ENCODE assay signal across 26 mouse cellular contexts in genomic region chr13:12297777-12298176, GRCm38 (mm10). TPM values are rescaled to one million over a fixed set of nuclear protein-coding genes. Genes with fewer than 3 reads are reported as not detected.
DNase-seq lines count a peak whose midpoint lies in the region; ATAC-seq and TF ChIP-seq lines count a peak whose summit lies in the region.
"Had no signal": no experiment of that assay in that cellular context is flagged by ENCODE, and none has a peak within 500 bp of the region (broad histone marks: within the 10 kb centered on the region; RNA-seq: fewer than 3 reads in every experiment).

No protein-coding gene starts in this region.

- DNase-seq in heart, adult 8-10 months (ENCODE audit: low spot score): no peak
- peak; percentile 20 to 25 for DNase-seq in kidney, postnatal 4 days
- DNase-seq in kidney, adult 9 months: no peak
- DNase-seq: adrenal gland, postnatal 10 days; cerebellum, adult 8-10 months; cerebellum, postnatal 25 days; gastrocnemius, postnatal 10 days; heart, postnatal 36 days; kidney, postnatal 14 days; left cerebral cortex, postnatal 4 days; liver, postnatal 0 days; lung, postnatal 36 days; right cerebral cortex, postnatal 25 days; thymus, adult 2 months; thymus, postnatal 36 days had no signal

- H3K4me2 ChIP-seq in heart, embryonic 13.5 days: no peak overlapping the region
- H3K4me2 ChIP-seq in intestine, embryonic 15.5 days (replicated peaks): no peak overlapping the region
- no peak overlapping the region for H3K4me2 ChIP-seq in intestine, postnatal 0 days (replicated peaks; ENCODE audit: low read depth)
- no peak overlapping the region for H3K4me2 ChIP-seq in hindbrain, embryonic 16.5 days (ENCODE audit: low read length)
- H3K4me2 ChIP-seq: forebrain, embryonic 13.5 days; hindbrain, embryonic 13.5 days; liver, embryonic 12.5 days; midbrain, embryonic 11.5 days had no signal

- no peak overlapping the region for H3K4me3 ChIP-seq in heart, embryonic 13.5 days
- no peak overlapping the region for H3K4me3 ChIP-seq in intestine, embryonic 15.5 days (replicated peaks)
- no peak overlapping the region for H3K4me3 ChIP-seq in intestine, postnatal 0 days (ENCODE audit: low read depth, low read length)
- H3K4me3 ChIP-seq in hindbrain, embryonic 16.5 days (ENCODE audit: low read length): no peak overlapping the region
- H3K4me3 ChIP-seq: forebrain, embryonic 13.5 days; hindbrain, embryonic 13.5 days; liver, embryonic 12.5 days had no signal

- H3K9me3 ChIP-seq in heart, embryonic 13.5 days: no peaks in the 10 kb centered on the region
- H3K9me3 ChIP-seq in intestine, embryonic 15.5 days: no peaks in the 10 kb centered on the region
- no peaks in the 10 kb centered on the region for H3K9me3 ChIP-seq in intestine, postnatal 0 days (ENCODE audit: control insufficient read depth)
- H3K9me3 ChIP-seq in hindbrain, embryonic 16.5 days (ENCODE audit: control insufficient read depth, low read length): no peaks in the 10 kb centered on the region
- H3K9me3 ChIP-seq: forebrain, embryonic 13.5 days; hindbrain, embryonic 13.5 days; liver, embryonic 12.5 days had no signal

- peaks cover 63% of the 10 kb centered on the region for H3K4me1 ChIP-seq in heart, embryonic 13.5 days
- H3K4me1 ChIP-seq in intestine, embryonic 15.5 days (replicated peaks): no peaks in the 10 kb centered on the region
- no peaks in the 10 kb centered on the region for H3K4me1 ChIP-seq in intestine, postnatal 0 days (replicated peaks; ENCODE audit: control insufficient read depth, insufficient read depth, low read length)
- no peaks in the 10 kb centered on the region for H3K4me1 ChIP-seq in hindbrain, embryonic 16.5 days (ENCODE audit: control insufficient read depth, insufficient read depth, low read depth, low read length)
- H3K4me1 ChIP-seq: forebrain, embryonic 13.5 days; hindbrain, embryonic 13.5 days; liver, embryonic 12.5 days had no signal

- TF ChIP-seq CTCF in intestine, postnatal 0 days (IDR thresholded peaks at IDR 0.05; ENCODE audit: low read depth): no peak

- H3K36me3 ChIP-seq in heart, embryonic 13.5 days: peaks cover 76% of the 10 kb centered on the region
- no peaks in the 10 kb centered on the region for H3K36me3 ChIP-seq in intestine, embryonic 15.5 days
- no peaks in the 10 kb centered on the region for H3K36me3 ChIP-seq in intestine, postnatal 0 days (ENCODE audit: control insufficient read depth, insufficient read depth)
- H3K36me3 ChIP-seq in hindbrain, embryonic 16.5 days (ENCODE audit: control insufficient read depth, insufficient read depth, low read length): no peaks in the 10 kb centered on the region
- H3K36me3 ChIP-seq: hindbrain, embryonic 13.5 days; liver, embryonic 12.5 days had no signal

- peak overlapping the region; percentile 97 for H3K27ac ChIP-seq in heart, embryonic 13.5 days (replicated peaks)
- H3K27ac ChIP-seq in intestine, embryonic 15.5 days: no peak overlapping the region
- no peak overlapping the region for H3K27ac ChIP-seq in intestine, postnatal 0 days (ENCODE audit: low read depth, low read length)
- H3K27ac ChIP-seq in hindbrain, embryonic 16.5 days (ENCODE audit: low read depth, low read length): no peak overlapping the region
- H3K27ac ChIP-seq: forebrain, embryonic 13.5 days; hindbrain, embryonic 13.5 days; liver, embryonic 12.5 days had no signal

- no peaks in the 10 kb centered on the region for H3K27me3 ChIP-seq in heart, embryonic 13.5 days (replicated peaks)
- H3K27me3 ChIP-seq in intestine, embryonic 15.5 days (replicated peaks): no peaks in the 10 kb centered on the region
- H3K27me3 ChIP-seq in intestine, postnatal 0 days (replicated peaks; ENCODE audit: control insufficient read depth, insufficient read depth, low read length): no peaks in the 10 kb centered on the region
- no peaks in the 10 kb centered on the region for H3K27me3 ChIP-seq in hindbrain, embryonic 16.5 days (replicated peaks; ENCODE audit: control insufficient read depth, insufficient read depth, low read length)
- H3K27me3 ChIP-seq: forebrain, embryonic 13.5 days; hindbrain, embryonic 13.5 days; liver, embryonic 12.5 days had no signal

- 43% methylated on average over 6 of the region's 6 CpGs for WGBS in heart, embryonic 13.5 days
- WGBS in intestine, embryonic 15.5 days: 54% methylated on average over 6 of the region's 6 CpGs
- WGBS in intestine, postnatal 0 days: 57% methylated on average over 6 of the region's 6 CpGs
- WGBS in hindbrain, embryonic 16.5 days: 82% methylated on average over 6 of the region's 6 CpGs

- ATAC-seq in heart, embryonic 13.5 days (ENCODE audit: extremely low read depth, insufficient number of reproducible peaks, low FRiP score, low TSS enrichment): no peak
- ATAC-seq in intestine, embryonic 15.5 days: 0 out of 2 replicates have a peak, but pooled peaks have one; percentile 31
- no peak for ATAC-seq in intestine, postnatal 0 days
- no peak for ATAC-seq in hindbrain, embryonic 16.5 days
- ATAC-seq: forebrain, embryonic 13.5 days; liver, embryonic 12.5 days; liver, postnatal 0 days; midbrain, embryonic 16.5 days; Patski had no signal

- peak overlapping the region; percentile 15; the same call in 1 of the 2 replicates for H3K9ac ChIP-seq in heart, embryonic 13.5 days
- no peak overlapping the region for H3K9ac ChIP-seq in intestine, embryonic 15.5 days
- no peak overlapping the region for H3K9ac ChIP-seq in intestine, postnatal 0 days (ENCODE audit: low read depth, low read length)
- no peak overlapping the region for H3K9ac ChIP-seq in hindbrain, embryonic 16.5 days (ENCODE audit: low read depth, low read length)
- H3K9ac ChIP-seq: forebrain, embryonic 13.5 days; hindbrain, embryonic 13.5 days; liver, embryonic 12.5 days; liver, postnatal 0 days had no signal

RNA-seq across cellular contexts. Expression of gene Mtr, which starts 39.9 kb away (rescaled TPM):
- 11.4 and 11.5 TPM in 2 replicates for polyA plus RNA-seq in heart, embryonic 13.5 days (2015; fragmentation: Nextera tagmentation; extraction: Ambion mirVana)
- 100 to 1,000 TPM in 2 of 4 experiments, 10 to 100 TPM in 2; 78.6 to 124 (median 104) TPM for total RNA-seq in heart, adult 8-10 months (2022)
- polyA plus RNA-seq in intestine, embryonic 15.5 days (2015; fragmentation: Nextera tagmentation; extraction: Ambion mirVana): 7.8 and 8.8 TPM in 2 replicates
- 2.3 and 2.8 TPM in 2 replicates for polyA plus RNA-seq in intestine, postnatal 0 days (2015; fragmentation: Nextera tagmentation; extraction: Ambion mirVana)
- 3.1 and 3.4 TPM in 2 replicates for polyA plus RNA-seq in hindbrain, embryonic 16.5 days (2015; fragmentation: Nextera tagmentation; extraction: Ambion mirVana)

RNA-seq across cellular contexts. Expression of gene Actn2, which starts 42.8 kb away (rescaled TPM):
- polyA plus RNA-seq in heart, embryonic 13.5 days (2015; fragmentation: Nextera tagmentation; extraction: Ambion mirVana): 1,324 and 1,364 TPM in 2 replicates
- total RNA-seq in heart, adult 8-10 months (2022): 1,000 to 10,000 TPM; 1,621 to 2,329 (median 1,848) TPM
- polyA plus RNA-seq in intestine, embryonic 15.5 days (2015; fragmentation: Nextera tagmentation; extraction: Ambion mirVana): 0.88 and 3.8 TPM in 2 replicates
- 1.2 and 1.5 TPM in 2 replicates for polyA plus RNA-seq in intestine, postnatal 0 days (2015; fragmentation: Nextera tagmentation; extraction: Ambion mirVana)
- polyA plus RNA-seq in hindbrain, embryonic 16.5 days (2015; fragmentation: Nextera tagmentation; extraction: Ambion mirVana): 3.8 and 22.8 TPM in 2 replicates
- total RNA-seq: MEL had no signal

Comparison
In these comparisons a context has a peak if more than half of its experiments do, and no peak if none do; other contexts are left out.
1. DNase-seq: peak in kidney, postnatal 4 days (2 of 2); none in heart, adult 8-10 months (single experiment) and kidney, adult 9 months (single experiment).
2. RNA of gene Actn2, which starts 42.8 kb away (polyA plus RNA-seq): 1,324 to 1,364 TPM in heart, embryonic 13.5 days; 0.88 to 3.8 TPM in intestine, embryonic 15.5 days, 3.8 to 22.8 TPM in hindbrain, embryonic 16.5 days and 1.2 to 1.5 TPM in intestine, postnatal 0 days; every median in the first group is over 10 times any median in the second.